Mouse (Mus musculus): ENCODE data around the gene Alpk3. TPM values are rescaled to one million over a fixed set of nuclear protein-coding genes. Genes with fewer than 3 reads are reported as not detected.

Alpk3 gene
- polyA plus RNA-seq, 1 experiment, result 0.30 TPM

DNA sequence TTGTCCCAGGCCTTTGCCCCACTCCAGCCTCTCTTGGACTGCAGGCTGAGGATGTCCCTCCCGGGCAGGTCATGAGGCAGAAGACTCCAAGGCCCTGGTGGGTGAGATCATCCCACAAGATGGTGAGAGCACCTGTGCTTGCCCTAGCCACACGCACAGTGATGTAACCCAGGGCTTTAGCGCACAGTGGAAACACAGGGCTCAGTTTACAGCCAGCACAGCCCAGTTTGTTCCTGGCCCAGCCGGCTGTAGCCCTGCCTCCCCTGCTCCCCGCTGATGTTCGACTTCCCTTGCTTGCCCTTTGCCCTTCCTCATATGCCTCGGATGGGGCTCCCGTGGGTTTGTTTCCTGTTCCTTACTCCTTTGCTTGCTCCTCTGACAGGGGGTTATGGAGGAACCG, 17.1 kb downstream of the Alpk3 start:
- Histone ChIP-seq H3K27ac (ENCODE audit: control insufficient read depth, insufficient read depth, low read depth, low read length) (no peak overlapping the region), H3K4me3 (ENCODE audit: control insufficient read depth, low read depth, low read length) (no peak overlapping the region), H3K27me3 (ENCODE audit: control insufficient read depth, insufficient read depth, low read length) (no peaks in the 10 kb centered on the region), H3K36me3 (ENCODE audit: control insufficient read depth, insufficient read depth, low read length) (no peaks in the 10 kb centered on the region), H3K4me1 (ENCODE audit: control insufficient read depth, insufficient read depth, low read length) (peaks cover 4% of the 10 kb centered on the region; the same call in 1 of the 2 replicates)
- no peak for TF ChIP-seq CTCF (IDR thresholded peaks at IDR 0.05; ENCODE audit: control insufficient read depth, insufficient read depth, insufficient replicate concordance, low read depth, low read length)
- no peak for TF ChIP-seq POLR2A (IDR thresholded peaks at IDR 0.05; ENCODE audit: control insufficient read depth, low read depth, low read length)

DNA sequence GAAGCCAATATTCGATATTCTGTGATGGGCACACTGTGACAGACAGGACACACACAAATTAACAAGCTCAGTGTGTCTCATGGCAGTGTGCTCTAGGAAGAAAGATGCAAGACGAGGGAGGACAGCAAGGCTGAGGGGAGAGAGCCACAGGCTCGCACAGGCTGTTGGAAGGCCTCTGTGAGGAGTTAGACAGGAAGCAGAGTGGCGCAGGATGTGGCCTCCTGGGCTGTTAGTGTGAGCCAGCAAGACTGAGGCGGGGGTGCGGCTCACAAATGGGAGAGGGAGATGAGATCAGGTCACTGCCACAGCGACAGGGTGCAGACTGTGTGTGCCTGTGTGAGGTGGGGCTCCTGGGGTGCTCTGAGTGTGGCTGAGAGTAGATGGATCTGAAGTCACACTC, 17.9 kb downstream of the Alpk3 start:
- Histone ChIP-seq H3K4me3 (ENCODE audit: control insufficient read depth, low read depth, low read length) (no peak overlapping the region), H3K36me3 (ENCODE audit: control insufficient read depth, insufficient read depth, low read length) (no peaks in the 10 kb centered on the region), H3K27me3 (ENCODE audit: control insufficient read depth, insufficient read depth, low read length) (no peaks in the 10 kb centered on the region), H3K4me1 (ENCODE audit: control insufficient read depth, insufficient read depth, low read length) (peaks cover 4% of the 10 kb centered on the region; the same call in 1 of the 2 replicates), H3K27ac (ENCODE audit: control insufficient read depth, insufficient read depth, low read depth, low read length) (no peak overlapping the region)
- TF ChIP-seq CTCF (IDR thresholded peaks at IDR 0.05; ENCODE audit: control insufficient read depth, insufficient read depth, insufficient replicate concordance, low read depth, low read length), result no peak
- no peak for TF ChIP-seq POLR2A (IDR thresholded peaks at IDR 0.05; ENCODE audit: control insufficient read depth, low read depth, low read length)

DNA sequence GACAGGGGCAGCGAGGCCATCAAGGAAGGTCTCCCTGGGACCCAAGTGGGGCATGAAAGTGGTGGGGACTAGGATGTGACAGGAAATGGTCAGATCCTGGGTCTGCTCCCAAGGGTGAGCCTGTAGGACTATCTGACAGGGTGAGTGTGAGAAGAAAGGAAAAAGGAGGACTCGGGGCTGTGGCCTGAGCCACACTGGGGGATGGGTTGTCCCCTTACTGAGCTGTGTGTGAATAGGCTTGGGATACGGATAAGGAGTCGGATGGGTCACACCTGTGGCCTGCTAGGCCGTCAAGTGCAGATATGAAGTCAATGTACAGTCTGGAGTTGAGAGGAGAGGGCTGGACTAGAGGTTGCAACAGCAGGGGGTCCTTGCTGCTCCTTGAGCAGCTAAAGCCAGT, 18.3 kb downstream of the Alpk3 start:
- Histone ChIP-seq H3K4me1 (ENCODE audit: control insufficient read depth, insufficient read depth, low read length) (peaks cover 4% of the 10 kb centered on the region; the same call in 1 of the 2 replicates), H3K4me3 (ENCODE audit: control insufficient read depth, low read depth, low read length) (no peak overlapping the region), H3K36me3 (ENCODE audit: control insufficient read depth, insufficient read depth, low read length) (no peaks in the 10 kb centered on the region), H3K27ac (ENCODE audit: control insufficient read depth, insufficient read depth, low read depth, low read length) (no peak overlapping the region), H3K27me3 (ENCODE audit: control insufficient read depth, insufficient read depth, low read length) (no peaks in the 10 kb centered on the region)
- TF ChIP-seq POLR2A (IDR thresholded peaks at IDR 0.05; ENCODE audit: control insufficient read depth, low read depth, low read length), result no peak
- no peak for TF ChIP-seq CTCF (IDR thresholded peaks at IDR 0.05; ENCODE audit: control insufficient read depth, insufficient read depth, insufficient replicate concordance, low read depth, low read length)

DNA sequence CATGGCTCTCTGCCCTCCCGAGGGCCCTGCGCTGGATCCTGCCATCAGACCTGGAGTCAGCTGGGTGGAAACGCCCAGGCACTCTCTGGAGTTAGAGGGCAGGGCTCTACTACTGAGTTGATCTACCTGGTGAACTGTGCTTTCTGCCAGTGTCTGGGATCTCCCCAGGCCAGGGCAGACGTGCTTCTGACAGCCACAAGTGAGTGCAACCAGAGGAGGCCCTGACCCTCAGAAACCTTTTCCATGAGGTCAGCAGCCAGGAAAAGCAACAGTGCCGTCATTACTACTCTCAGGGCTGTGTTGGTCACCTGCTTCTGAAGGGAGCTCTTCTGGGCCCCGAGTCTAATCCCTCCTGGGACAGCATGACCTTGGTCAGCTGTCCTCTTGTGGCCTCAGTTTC, 19.6 kb downstream of the Alpk3 start:
- peaks cover 4% of the 10 kb centered on the region; the same call in 1 of the 2 replicates for H3K4me1 ChIP-seq (ENCODE audit: control insufficient read depth, insufficient read depth, low read length)

DNA sequence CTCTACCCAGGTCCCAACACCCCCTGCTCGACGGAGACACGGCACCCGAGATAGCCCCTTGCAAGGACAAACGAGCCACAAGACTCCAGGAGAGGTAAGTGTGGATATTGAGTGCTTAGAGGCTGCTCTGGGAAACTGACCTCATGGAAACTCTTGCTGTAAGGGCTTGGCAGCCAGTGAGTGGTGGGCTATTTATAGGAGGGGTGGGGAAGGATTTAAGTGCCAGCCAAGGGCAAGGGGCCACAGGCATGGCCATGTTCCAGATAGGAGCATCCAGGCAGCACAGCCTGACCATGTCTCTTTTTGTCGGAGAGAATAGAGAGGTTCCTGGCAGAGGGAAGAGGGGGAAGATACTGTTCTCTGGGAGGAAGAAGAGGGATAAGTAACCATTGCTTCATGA, 21.3 kb downstream of the Alpk3 start:
- H3K36me3 ChIP-seq (ENCODE audit: control insufficient read depth, insufficient read depth, low read length), result no peaks in the 10 kb centered on the region
- peaks cover 4% of the 10 kb centered on the region; the same call in 1 of the 2 replicates for H3K4me1 ChIP-seq (ENCODE audit: control insufficient read depth, insufficient read depth, low read length)
- no peak overlapping the region for H3K4me3 ChIP-seq (ENCODE audit: control insufficient read depth, low read depth, low read length)
- no peaks in the 10 kb centered on the region for H3K27me3 ChIP-seq (ENCODE audit: control insufficient read depth, insufficient read depth, low read length)
- H3K27ac ChIP-seq (ENCODE audit: control insufficient read depth, insufficient read depth, low read depth, low read length), result no peak overlapping the region
- no peak for TF ChIP-seq POLR2A (IDR thresholded peaks at IDR 0.05; ENCODE audit: control insufficient read depth, low read depth, low read length)
- no peak for TF ChIP-seq CTCF (IDR thresholded peaks at IDR 0.05; ENCODE audit: control insufficient read depth, insufficient read depth, insufficient replicate concordance, low read depth, low read length)

More for the DNA sequence above, 19.6 kb downstream of the Alpk3 start:
- TF ChIP-seq CTCF (IDR thresholded peaks at IDR 0.05; ENCODE audit: control insufficient read depth, insufficient read depth, insufficient replicate concordance, low read depth, low read length), result no peak
- TF ChIP-seq POLR2A (IDR thresholded peaks at IDR 0.05; ENCODE audit: control insufficient read depth, low read depth, low read length), result no peak
- Histone ChIP-seq H3K27me3 (ENCODE audit: control insufficient read depth, insufficient read depth, low read length) (no peaks in the 10 kb centered on the region), H3K27ac (ENCODE audit: control insufficient read depth, insufficient read depth, low read depth, low read length) (no peak overlapping the region), H3K36me3 (ENCODE audit: control insufficient read depth, insufficient read depth, low read length) (no peaks in the 10 kb centered on the region), H3K4me3 (ENCODE audit: control insufficient read depth, low read depth, low read length) (peak overlapping the region; percentile 9; the same call in 1 of the 2 replicates)

DNA sequence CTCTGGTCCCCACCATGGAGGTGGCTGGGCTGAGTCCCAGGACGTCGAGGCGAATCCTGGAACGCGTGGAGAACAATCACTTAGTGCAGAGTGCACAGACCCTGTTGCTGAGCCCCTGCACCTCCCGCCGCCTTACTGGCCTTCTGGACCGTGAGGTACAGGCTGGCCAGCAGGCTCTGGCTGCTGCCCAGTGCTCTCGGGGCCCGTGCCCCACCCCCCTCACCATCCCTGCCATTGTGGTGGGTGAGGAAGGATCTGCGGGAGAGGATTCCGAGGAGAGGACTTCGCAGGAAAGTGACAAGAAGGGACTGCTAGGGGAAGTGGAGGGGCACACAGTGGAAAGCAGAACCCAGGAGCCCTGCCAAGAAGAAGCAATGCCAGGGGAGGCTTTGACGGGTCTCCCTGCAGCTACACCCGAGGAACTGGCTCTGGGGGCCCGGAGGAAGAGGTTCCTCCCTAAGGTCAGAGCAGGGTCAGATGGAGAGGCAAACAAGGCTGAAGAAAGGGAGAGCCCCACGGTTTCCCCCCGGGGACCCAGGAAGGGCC, 36.1 kb downstream of the Alpk3 start:
- TF ChIP-seq CTCF (IDR thresholded peaks at IDR 0.05; ENCODE audit: control insufficient read depth, insufficient read depth, insufficient replicate concordance, low read depth, low read length) (no peak), POLR2A (IDR thresholded peaks at IDR 0.05; ENCODE audit: control insufficient read depth, low read depth, low read length) (no peak)
- H3K36me3 ChIP-seq (ENCODE audit: control insufficient read depth, insufficient read depth, low read length), result no peaks in the 10 kb centered on the region
- H3K4me3 ChIP-seq (ENCODE audit: control insufficient read depth, low read depth, low read length), result no peak overlapping the region
- no peak overlapping the region for H3K27ac ChIP-seq (ENCODE audit: control insufficient read depth, insufficient read depth, low read depth, low read length)
- no peaks in the 10 kb centered on the region for H3K27me3 ChIP-seq (ENCODE audit: control insufficient read depth, insufficient read depth, low read length)
- H3K4me1 ChIP-seq (ENCODE audit: control insufficient read depth, insufficient read depth, low read length), result no peaks in the 10 kb centered on the region; the same call in 1 of the 2 replicates

DNA sequence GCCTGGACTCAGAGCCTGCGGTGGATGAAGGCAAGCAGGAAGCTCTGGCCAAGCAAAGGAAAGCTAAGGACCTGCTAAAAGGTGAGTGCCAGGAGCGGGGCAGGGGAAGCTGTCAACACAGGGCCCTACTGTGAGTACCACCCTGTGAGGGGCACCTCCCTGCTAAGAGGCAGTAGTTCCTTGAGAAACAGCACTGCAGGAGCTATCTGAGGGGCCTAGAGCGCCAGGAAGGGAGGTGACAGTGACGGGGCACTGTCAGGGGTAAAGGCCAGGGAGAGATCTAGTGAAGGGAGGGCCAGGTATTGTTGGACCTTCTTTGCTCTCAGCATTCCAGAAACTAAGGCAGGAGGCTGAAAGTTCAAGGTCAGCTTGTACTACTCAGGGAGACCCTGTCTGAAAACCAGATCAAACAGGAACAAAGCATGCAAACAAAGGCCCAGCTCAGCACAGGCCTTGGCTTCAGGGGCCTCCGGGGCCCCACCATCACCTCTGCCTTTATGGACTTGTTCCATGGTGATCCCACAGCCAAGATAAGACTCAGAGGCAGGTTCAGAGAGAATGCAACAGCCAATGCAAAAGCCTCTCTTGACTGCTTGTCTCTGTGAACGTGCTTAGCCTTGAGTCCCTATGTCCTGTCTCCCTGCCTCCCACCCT, 36.8 kb downstream of the Alpk3 start:
- Histone ChIP-seq H3K4me3 (ENCODE audit: control insufficient read depth, low read depth, low read length) (no peak overlapping the region), H3K4me1 (ENCODE audit: control insufficient read depth, insufficient read depth, low read length) (no peaks in the 10 kb centered on the region; the same call in 1 of the 2 replicates), H3K27ac (ENCODE audit: control insufficient read depth, insufficient read depth, low read depth, low read length) (no peak overlapping the region), H3K36me3 (ENCODE audit: control insufficient read depth, insufficient read depth, low read length) (no peaks in the 10 kb centered on the region), H3K27me3 (ENCODE audit: control insufficient read depth, insufficient read depth, low read length) (no peaks in the 10 kb centered on the region)
- TF ChIP-seq CTCF (IDR thresholded peaks at IDR 0.05; ENCODE audit: control insufficient read depth, insufficient read depth, insufficient replicate concordance, low read depth, low read length) (no peak), POLR2A (IDR thresholded peaks at IDR 0.05; ENCODE audit: control insufficient read depth, low read depth, low read length) (no peak)
